Mouse (Mus musculus): Measurements from ENCODE around the gene Ikzf2.

Gene Ikzf2

GRCm38 (mm10) chr1:69507513-69507912, 179.5 kb downstream of the Ikzf2 start:
- no peak for DNase-seq (ENCODE audit: low read depth)

- DNase-seq (ENCODE audit: low read depth) = no peak
Observed at GRCm38 (mm10) chr1:69506615-69507159, 180.4 kb downstream of the Ikzf2 start.

GRCm38 (mm10) chr1:69506011-69506410, 181.0 kb downstream of the Ikzf2 start:
- no peak for DNase-seq (ENCODE audit: low read depth)

- no peak for DNase-seq (ENCODE audit: low read depth)
Observed at GRCm38 (mm10) chr1:69500388-69500787, 186.7 kb downstream of the Ikzf2 start.

- no peak for DNase-seq (ENCODE audit: low read depth)
Observed at GRCm38 (mm10) chr1:69499652-69500051, 187.4 kb downstream of the Ikzf2 start.

- no peak for DNase-seq (ENCODE audit: low read depth)
Observed at GRCm38 (mm10) chr1:69498862-69499306, 188.2 kb downstream of the Ikzf2 start.

- DNase-seq (ENCODE audit: low read depth) = no peak
Observed at GRCm38 (mm10) chr1:69496055-69496454, 191.0 kb downstream of the Ikzf2 start.

GRCm38 (mm10) chr1:69493309-69494047, 193.6 kb downstream of the Ikzf2 start:
- no peak for DNase-seq (ENCODE audit: low read depth)

- DNase-seq (ENCODE audit: low read depth) = no peak
Observed at GRCm38 (mm10) chr1:69492013-69492412, 195.0 kb downstream of the Ikzf2 start.

GRCm38 (mm10) chr1:69489026-69489425, 198.0 kb downstream of the Ikzf2 start:
- DNase-seq (ENCODE audit: low read depth) = no peak

- no peak for DNase-seq (ENCODE audit: low read depth)
Observed at GRCm38 (mm10) chr1:69488625-69489024, 198.4 kb downstream of the Ikzf2 start.

Data from fibroblast of lung, adult 2 months (primary cell).